Mouse (Mus musculus): ENCODE data around the gene Slc22a3. TPM values are rescaled to one million over a fixed set of nuclear protein-coding genes. Genes with fewer than 3 reads are reported as not detected.

Slc22a3 gene
- total RNA-seq, 2 experiments from 2014 or later, result 1.0 to 1.2 TPM

Other genes with a start within 250 kb of the Slc22a3 start
- 10.4 and 11.3 TPM in 2 replicates for gene Map3k4, start 188.9 kb downstream of the Slc22a3 start, total RNA-seq (2015)
- 19.9 and 22.0 TPM in 2 replicates for gene Map3k4, start 188.9 kb downstream of the Slc22a3 start, total RNA-seq (2017)
- 0.32 TPM in 1 of 2 replicates, not detected in the other for gene Plg, start 129.1 kb downstream of the Slc22a3 start, total RNA-seq (2015)
- gene Plg, start 129.1 kb downstream of the Slc22a3 start, total RNA-seq (2017), result 0.08 and 1.0 TPM in 2 replicates
- not detected in 2 replicates for gene Slc22a2, start 76.4 kb upstream of the Slc22a3 start, total RNA-seq (2015)
- gene Slc22a2, start 76.4 kb upstream of the Slc22a3 start, total RNA-seq (2017), result not detected in 2 replicates
- not detected in 2 replicates for gene Slc22a1, start 168.1 kb upstream of the Slc22a3 start, total RNA-seq (2015)
- gene Slc22a1, start 168.1 kb upstream of the Slc22a3 start, total RNA-seq (2017), result not detected in 2 replicates